Mouse (Mus musculus) liver, embryonic 12.5 days (tissue): ENCODE measurements at regions not wholly inside any gene's neighbourhood (a gene's known extent, or its start where the extent isn't known, plus 50 kb on each side); places are given as distances from the start of the nearest gene placed in this dataset.

Experiments used
- ATAC-seq: fragments of 200-750 bp; cut with Nextera tagmentation; 2 replicates; pipeline ENCODE4 v1.8.0; 2017; ENCODE audit warnings: moderate number of reproducible peaks, mild to moderate bottlenecking, moderate library complexity
- H3K27ac ChIP-seq: fragments of 300-500 bp; sonication (generic); 2 replicates; pipeline ENCODE4 v1.5.1; 2016; ENCODE audit warnings: mild to moderate bottlenecking
- H3K27me3 ChIP-seq: fragments of 300-500 bp; sonication (generic); replicated peaks from 2 replicates; pipeline ENCODE4 v1.6.1; 2016; ENCODE audit warnings: mild to moderate bottlenecking, moderate library complexity
- H3K36me3 ChIP-seq: fragments of 300-500 bp; sonication (generic); 2 replicates; pipeline ENCODE4 v1.6.1; 2016; ENCODE audit warnings: mild to moderate bottlenecking, moderate library complexity
- H3K4me1 ChIP-seq: fragments of 300-500 bp; sonication (generic); 2 replicates; pipeline ENCODE4 v1.6.1; 2016
- H3K4me2 ChIP-seq: fragments of 300-500 bp; sonication (generic); 2 replicates; pipeline ENCODE4 v1.6.1; 2016; ENCODE audit warnings: mild to moderate bottlenecking, moderate library complexity
- H3K4me3 ChIP-seq: fragments of 300-500 bp; sonication (generic); 2 replicates; pipeline ENCODE4 v1.5.1; 2016; ENCODE audit warnings: mild to moderate bottlenecking, moderate library complexity
- H3K9ac ChIP-seq: fragments of 300-500 bp; sonication (generic); 2 replicates; pipeline ENCODE4 v1.6.1; 2016; ENCODE audit warnings: mild to moderate bottlenecking, moderate library complexity
- H3K9me3 ChIP-seq: fragments of 300-500 bp; sonication (generic); replicated peaks from 2 replicates; pipeline ENCODE4 v1.6.1; 2016; ENCODE audit warnings: mild to moderate bottlenecking, moderate library complexity
- whole genome bisulfite sequencing: fragments of 180-500 bp; shearing (Covaris S2); methylation state at CpG from one replicate; pipeline ENCODE4 v1.1.7; 2016; ENCODE audit not compliant: insufficient replicate concordance; 5-methylcytosine and 5-hydroxymethylcytosine counted together

- Histone ChIP-seq H3K9ac (no peak overlapping the region), H3K9me3 (no peaks in the 10 kb centered on the region), H3K27ac (no peak overlapping the region), H3K4me2 (no peak overlapping the region), H3K36me3 (no peaks in the 10 kb centered on the region), H3K27me3 (no peaks in the 10 kb centered on the region; the same call in 1 of the 2 replicates), H3K4me1 (peaks cover 10% of the 10 kb centered on the region), H3K4me3 (no peak overlapping the region)
- WGBS = 72% methylated on average over 7 of the region's 7 CpGs
- ATAC-seq = no peak
Observed at GRCm38 (mm10) chr12:70635997-70636396, 183.1 kb downstream of the Tmx1 start.

GRCm38 (mm10) chr12:70640186-70640585 lies 185.1 kb upstream of the Frmd6 start:
- no peak overlapping the region for H3K9ac ChIP-seq
- WGBS = 66% methylated on average over 2 of the region's 2 CpGs
- H3K9me3 ChIP-seq = no peaks in the 10 kb centered on the region
- no peak overlapping the region for H3K4me2 ChIP-seq
- H3K4me1 ChIP-seq = no peaks in the 10 kb centered on the region
- no peaks in the 10 kb centered on the region for H3K27me3 ChIP-seq
- ATAC-seq = no peak
- H3K36me3 ChIP-seq = no peaks in the 10 kb centered on the region
- no peak overlapping the region for H3K27ac ChIP-seq
- H3K4me3 ChIP-seq = no peak overlapping the region

GRCm38 (mm10) chr12:70644910-70645309 lies 180.4 kb upstream of the Frmd6 start:
- ATAC-seq = no peak
- 66% methylated on average over 2 of the region's 2 CpGs for WGBS
- no peak overlapping the region for H3K4me3 ChIP-seq
- H3K27ac ChIP-seq = no peak overlapping the region
- H3K36me3 ChIP-seq = no peaks in the 10 kb centered on the region
- H3K27me3 ChIP-seq = no peaks in the 10 kb centered on the region
- no peak overlapping the region for H3K4me2 ChIP-seq
- H3K9ac ChIP-seq = no peak overlapping the region
- H3K9me3 ChIP-seq = no peaks in the 10 kb centered on the region
- H3K4me1 ChIP-seq = peaks cover 6% of the 10 kb centered on the region; the same call in 1 of the 2 replicates

GRCm38 (mm10) chr12:70645407-70645806 lies 179.9 kb upstream of the Frmd6 start:
- Histone ChIP-seq H3K4me2 (no peak overlapping the region), H3K27me3 (no peaks in the 10 kb centered on the region), H3K4me3 (no peak overlapping the region), H3K27ac (no peak overlapping the region), H3K9ac (no peak overlapping the region), H3K9me3 (no peaks in the 10 kb centered on the region), H3K36me3 (no peaks in the 10 kb centered on the region), H3K4me1 (peaks cover 6% of the 10 kb centered on the region; the same call in 1 of the 2 replicates)
- 51% methylated on average over 3 of the region's 3 CpGs for WGBS
- no peak for ATAC-seq

- no peak overlapping the region for H3K4me3 ChIP-seq
- H3K27ac ChIP-seq = no peak overlapping the region
- 51% methylated on average over 6 of the region's 6 CpGs for WGBS
- H3K36me3 ChIP-seq = no peaks in the 10 kb centered on the region
- ATAC-seq = no peak
- H3K9me3 ChIP-seq = no peaks in the 10 kb centered on the region
- no peaks in the 10 kb centered on the region for H3K27me3 ChIP-seq
- no peak overlapping the region for H3K9ac ChIP-seq
- no peak overlapping the region for H3K4me2 ChIP-seq
- H3K4me1 ChIP-seq = peaks cover 6% of the 10 kb centered on the region; the same call in 1 of the 2 replicates
Observed at GRCm38 (mm10) chr12:70647516-70647915, 177.8 kb upstream of the Frmd6 start.

- Histone ChIP-seq H3K4me3 (no peak overlapping the region), H3K27ac (no peak overlapping the region), H3K27me3 (no peaks in the 10 kb centered on the region), H3K4me2 (no peak overlapping the region), H3K4me1 (peaks cover 6% of the 10 kb centered on the region; the same call in 1 of the 2 replicates), H3K36me3 (no peaks in the 10 kb centered on the region), H3K9me3 (no peaks in the 10 kb centered on the region), H3K9ac (no peak overlapping the region)
- ATAC-seq = no peak
- 62% methylated on average over 6 of the region's 6 CpGs for WGBS
Observed at GRCm38 (mm10) chr12:70648179-70648811, 177.0 kb upstream of the Frmd6 start.

GRCm38 (mm10) chr12:70648812-70649188 lies 176.5 kb upstream of the Frmd6 start:
- 19% methylated on average over 1 of the region's 1 CpGs for WGBS
- Histone ChIP-seq H3K27me3 (no peaks in the 10 kb centered on the region), H3K36me3 (no peaks in the 10 kb centered on the region), H3K4me3 (no peak overlapping the region), H3K9ac (no peak overlapping the region), H3K4me1 (peaks cover 6% of the 10 kb centered on the region; the same call in 1 of the 2 replicates), H3K27ac (no peak overlapping the region), H3K4me2 (no peak overlapping the region), H3K9me3 (no peaks in the 10 kb centered on the region)
- no peak for ATAC-seq

- 18% methylated on average over 2 of the region's 2 CpGs for WGBS
- H3K9ac ChIP-seq = no peak overlapping the region
- H3K27me3 ChIP-seq = no peaks in the 10 kb centered on the region
- H3K4me1 ChIP-seq = peaks cover 6% of the 10 kb centered on the region; the same call in 1 of the 2 replicates
- no peak for ATAC-seq
- no peaks in the 10 kb centered on the region for H3K9me3 ChIP-seq
- H3K4me2 ChIP-seq = no peak overlapping the region
- no peak overlapping the region for H3K4me3 ChIP-seq
- H3K27ac ChIP-seq = no peak overlapping the region
- no peaks in the 10 kb centered on the region for H3K36me3 ChIP-seq
Observed at GRCm38 (mm10) chr12:70649691-70650090, 175.6 kb upstream of the Frmd6 start.

- Histone ChIP-seq H3K27ac (no peak overlapping the region), H3K9me3 (no peaks in the 10 kb centered on the region), H3K4me1 (peaks cover 6% of the 10 kb centered on the region; the same call in 1 of the 2 replicates), H3K27me3 (no peaks in the 10 kb centered on the region), H3K4me3 (no peak overlapping the region), H3K36me3 (no peaks in the 10 kb centered on the region), H3K4me2 (no peak overlapping the region), H3K9ac (no peak overlapping the region)
- ATAC-seq = no peak
- WGBS = 57% methylated on average over 4 of the region's 4 CpGs
Observed at GRCm38 (mm10) chr12:70650470-70650869, 174.8 kb upstream of the Frmd6 start.

- WGBS = 58% methylated on average over 3 of the region's 3 CpGs
- H3K9ac ChIP-seq = no peak overlapping the region
- ATAC-seq = no peak
Observed at GRCm38 (mm10) chr12:70652751-70653150, 172.6 kb upstream of the Frmd6 start.

GRCm38 (mm10) chr12:70653971-70654370 lies 171.3 kb upstream of the Frmd6 start:
- WGBS = 74% methylated on average over 8 of the region's 8 CpGs
- H3K36me3 ChIP-seq = no peaks in the 10 kb centered on the region

More at GRCm38 (mm10) chr12:70652751-70653150, 172.6 kb upstream of the Frmd6 start:
- no peak overlapping the region for H3K27ac ChIP-seq
- H3K4me1 ChIP-seq = peaks cover 6% of the 10 kb centered on the region; the same call in 1 of the 2 replicates
- no peaks in the 10 kb centered on the region for H3K9me3 ChIP-seq
- H3K36me3 ChIP-seq = no peaks in the 10 kb centered on the region
- H3K4me3 ChIP-seq = no peak overlapping the region
- no peak overlapping the region for H3K4me2 ChIP-seq
- H3K27me3 ChIP-seq = no peaks in the 10 kb centered on the region

GRCm38 (mm10) chr12:70654546-70654945 lies 170.8 kb upstream of the Frmd6 start:
- Histone ChIP-seq H3K4me3 (no peak overlapping the region), H3K4me1 (no peaks in the 10 kb centered on the region), H3K27me3 (no peaks in the 10 kb centered on the region), H3K4me2 (no peak overlapping the region), H3K36me3 (no peaks in the 10 kb centered on the region), H3K9ac (no peak overlapping the region), H3K27ac (no peak overlapping the region), H3K9me3 (no peaks in the 10 kb centered on the region)
- ATAC-seq = no peak
- 57% methylated on average over 3 of the region's 3 CpGs for WGBS

More at GRCm38 (mm10) chr12:70653971-70654370, 171.3 kb upstream of the Frmd6 start:
- H3K27ac ChIP-seq = no peak overlapping the region
- H3K4me2 ChIP-seq = no peak overlapping the region
- H3K27me3 ChIP-seq = no peaks in the 10 kb centered on the region
- H3K9ac ChIP-seq = no peak overlapping the region
- H3K9me3 ChIP-seq = no peaks in the 10 kb centered on the region
- H3K4me3 ChIP-seq = no peak overlapping the region
- ATAC-seq = no peak
- H3K4me1 ChIP-seq = 0 out of 2 replicates have a peak, but pooled peaks cover 2% of the 10 kb centered on the region

GRCm38 (mm10) chr12:70655411-70655811 lies 169.9 kb upstream of the Frmd6 start:
- 65% methylated on average over 2 of the region's 2 CpGs for WGBS

More at GRCm38 (mm10) chr12:70655411-70655811, 169.9 kb upstream of the Frmd6 start:
- H3K4me1 ChIP-seq = no peaks in the 10 kb centered on the region
- no peaks in the 10 kb centered on the region for H3K27me3 ChIP-seq
- H3K27ac ChIP-seq = no peak overlapping the region
- no peak overlapping the region for H3K4me2 ChIP-seq
- no peak overlapping the region for H3K9ac ChIP-seq
- no peak overlapping the region for H3K4me3 ChIP-seq
- no peaks in the 10 kb centered on the region for H3K9me3 ChIP-seq
- H3K36me3 ChIP-seq = no peaks in the 10 kb centered on the region
- no peak for ATAC-seq
